Mouse (Mus musculus): ENCODE results near the gene C8b. TPM values are rescaled to one million over a fixed set of nuclear protein-coding genes. Genes with fewer than 3 reads are reported as not detected.

The C8b gene
- polyA plus RNA-seq, 1 experiment from 2014 or later, result not detected

DNA sequence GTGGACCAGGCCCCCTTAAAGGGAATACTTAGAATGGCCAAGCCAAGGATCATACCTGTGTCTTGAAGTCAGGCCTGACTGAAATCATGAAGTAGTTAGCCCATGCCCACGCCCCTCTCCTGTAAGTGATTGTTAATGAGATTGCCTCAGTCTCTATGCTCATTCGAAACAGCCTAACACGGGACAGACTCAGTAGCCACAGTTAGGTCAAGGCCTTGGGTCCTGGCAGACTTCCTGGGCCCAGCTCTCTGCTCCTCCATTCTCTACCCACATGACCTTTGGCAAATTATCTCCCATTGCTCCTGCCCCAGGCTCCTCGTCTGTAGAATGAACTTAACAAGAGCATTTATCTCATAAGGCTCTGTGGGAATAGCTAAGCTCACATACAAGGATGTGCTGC, 52.9 kb downstream of the C8b start:
- no peaks in the 10 kb centered on the region for H3K36me3 ChIP-seq (ENCODE audit: control insufficient read depth, insufficient read depth, low read length)
- no peak overlapping the region for H3K27ac ChIP-seq (ENCODE audit: low read depth)
- no peak for DNase-seq (ENCODE audit: low spot score)
- no peak overlapping the region for H3K4me3 ChIP-seq (ENCODE audit: low read depth, low read length)
- H3K9ac ChIP-seq (ENCODE audit: low read length), result no peak overlapping the region
- WGBS, result 69% methylated on average over 4 of the region's 4 CpGs
- H3K27me3 ChIP-seq (replicated peaks; ENCODE audit: control insufficient read depth, insufficient read depth, low read length), result no peaks in the 10 kb centered on the region
- no peak overlapping the region for H3K4me2 ChIP-seq (ENCODE audit: low read length)
- H3K4me1 ChIP-seq (replicated peaks; ENCODE audit: control insufficient read depth, insufficient read depth, low read length), result no peaks in the 10 kb centered on the region
- H3K9me3 ChIP-seq (ENCODE audit: control insufficient read depth, low read length), result no peaks in the 10 kb centered on the region
- ATAC-seq (replicated peaks; ENCODE audit: low FRiP score, low TSS enrichment, low read depth), result no peak

GRCm38 (mm10) chr4:104819891-104820290, 53.8 kb downstream of the C8b start:
- Histone ChIP-seq H3K4me2 (ENCODE audit: low read length) (no peak overlapping the region), H3K4me1 (replicated peaks; ENCODE audit: control insufficient read depth, insufficient read depth, low read length) (no peaks in the 10 kb centered on the region), H3K9me3 (ENCODE audit: control insufficient read depth, low read length) (no peaks in the 10 kb centered on the region), H3K27ac (ENCODE audit: low read depth) (no peak overlapping the region), H3K36me3 (ENCODE audit: control insufficient read depth, insufficient read depth, low read length) (no peaks in the 10 kb centered on the region), H3K4me3 (ENCODE audit: low read depth, low read length) (no peak overlapping the region), H3K9ac (ENCODE audit: low read length) (no peak overlapping the region), H3K27me3 (replicated peaks; ENCODE audit: control insufficient read depth, insufficient read depth, low read length) (no peaks in the 10 kb centered on the region)
- no peak for ATAC-seq (replicated peaks; ENCODE audit: low FRiP score, low TSS enrichment, low read depth)
- no peak for DNase-seq (ENCODE audit: low spot score)
- WGBS, result 69% methylated on average over 4 of the region's 4 CpGs

DNA sequence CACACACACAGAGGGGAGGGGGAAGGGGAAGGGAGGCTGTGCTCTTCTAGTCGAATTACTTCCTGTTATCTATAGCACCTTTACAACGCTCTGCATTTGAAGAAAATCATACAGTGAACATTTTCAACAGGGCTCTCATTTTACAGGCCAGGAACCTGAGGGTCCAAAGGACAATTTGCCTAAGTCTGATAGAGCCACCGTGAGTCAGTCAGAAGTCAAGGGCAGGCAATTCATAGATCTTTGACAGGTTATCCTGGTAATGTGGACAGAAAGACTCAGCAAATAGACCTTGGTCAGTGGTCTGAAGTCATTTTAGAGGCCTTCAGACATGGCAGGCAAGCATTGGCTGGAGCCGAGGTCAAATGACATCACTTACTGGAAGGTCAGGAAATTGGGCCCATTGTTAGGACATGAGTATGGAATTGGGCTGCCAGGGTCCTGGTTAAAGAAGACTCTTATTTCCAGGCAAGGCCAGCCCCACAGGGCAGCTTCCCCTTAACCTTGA, 57.5 kb downstream of the C8b start:
- no peaks in the 10 kb centered on the region for H3K9me3 ChIP-seq (ENCODE audit: control insufficient read depth, low read length)
- no peak overlapping the region for H3K27ac ChIP-seq (ENCODE audit: low read depth)
- no peaks in the 10 kb centered on the region for H3K4me1 ChIP-seq (replicated peaks; ENCODE audit: control insufficient read depth, insufficient read depth, low read length)
- WGBS, result 57% methylated on average over 4 of the region's 4 CpGs
- no peak overlapping the region for H3K9ac ChIP-seq (ENCODE audit: low read length)
- ATAC-seq (replicated peaks; ENCODE audit: low FRiP score, low TSS enrichment, low read depth) (peak; percentile 59; the same call in 1 of the 2 replicates), DNase-seq (ENCODE audit: low spot score) (no peak)
- no peaks in the 10 kb centered on the region for H3K27me3 ChIP-seq (replicated peaks; ENCODE audit: control insufficient read depth, insufficient read depth, low read length)
- no peaks in the 10 kb centered on the region for H3K36me3 ChIP-seq (ENCODE audit: control insufficient read depth, insufficient read depth, low read length)
- H3K4me2 ChIP-seq (ENCODE audit: low read length), result no peak overlapping the region
- H3K4me3 ChIP-seq (ENCODE audit: low read depth, low read length), result no peak overlapping the region

GRCm38 (mm10) chr4:104824381-104825077, 58.4 kb downstream of the C8b start:
- H3K36me3 ChIP-seq (ENCODE audit: control insufficient read depth, insufficient read depth, low read length), result no peaks in the 10 kb centered on the region
- no peaks in the 10 kb centered on the region for H3K9me3 ChIP-seq (ENCODE audit: control insufficient read depth, low read length)
- no peak overlapping the region for H3K27ac ChIP-seq (ENCODE audit: low read depth)
- H3K4me1 ChIP-seq (replicated peaks; ENCODE audit: control insufficient read depth, insufficient read depth, low read length), result no peaks in the 10 kb centered on the region
- ATAC-seq (replicated peaks; ENCODE audit: low FRiP score, low TSS enrichment, low read depth) (no peak), DNase-seq (ENCODE audit: low spot score) (no peak)
- no peak overlapping the region for H3K4me2 ChIP-seq (ENCODE audit: low read length)
- 63% methylated on average over 7 of the region's 7 CpGs for WGBS
- no peak overlapping the region for H3K9ac ChIP-seq (ENCODE audit: low read length)
- no peak overlapping the region for H3K4me3 ChIP-seq (ENCODE audit: low read depth, low read length)
- H3K27me3 ChIP-seq (replicated peaks; ENCODE audit: control insufficient read depth, insufficient read depth, low read length), result no peaks in the 10 kb centered on the region

DNA sequence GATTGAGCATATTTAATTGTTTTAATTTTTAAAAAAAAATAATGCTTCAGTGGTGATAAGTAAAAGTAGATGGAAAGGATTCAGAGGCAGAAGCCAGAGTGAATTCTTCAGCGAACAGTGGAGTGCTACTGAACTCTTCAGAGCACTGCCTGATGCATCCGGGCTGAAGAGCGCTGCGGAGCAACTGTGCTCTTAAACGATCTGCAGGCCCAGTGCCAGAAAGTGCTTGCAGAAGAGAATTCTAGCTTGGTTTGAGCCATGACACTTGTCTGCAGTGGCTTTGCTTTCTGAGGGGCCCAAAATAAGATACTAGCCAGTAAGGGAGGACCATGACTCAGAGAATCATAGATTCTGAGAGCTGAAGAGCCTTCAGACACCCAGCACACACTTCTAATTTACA, 62.8 kb downstream of the C8b start:
- DNase-seq (ENCODE audit: low spot score) (no peak), ATAC-seq (replicated peaks; ENCODE audit: low FRiP score, low TSS enrichment, low read depth) (no peak)
- 53% methylated on average over 5 of the region's 5 CpGs for WGBS
- Histone ChIP-seq H3K27me3 (replicated peaks; ENCODE audit: control insufficient read depth, insufficient read depth, low read length) (0 out of 2 replicates have a peak, but pooled peaks cover 3% of the 10 kb centered on the region), H3K4me1 (replicated peaks; ENCODE audit: control insufficient read depth, insufficient read depth, low read length) (no peaks in the 10 kb centered on the region), H3K9me3 (ENCODE audit: control insufficient read depth, low read length) (no peaks in the 10 kb centered on the region), H3K9ac (ENCODE audit: low read length) (no peak overlapping the region), H3K27ac (ENCODE audit: low read depth) (no peak overlapping the region), H3K4me2 (ENCODE audit: low read length) (no peak overlapping the region), H3K4me3 (ENCODE audit: low read depth, low read length) (no peak overlapping the region), H3K36me3 (ENCODE audit: control insufficient read depth, insufficient read depth, low read length) (no peaks in the 10 kb centered on the region)

DNA sequence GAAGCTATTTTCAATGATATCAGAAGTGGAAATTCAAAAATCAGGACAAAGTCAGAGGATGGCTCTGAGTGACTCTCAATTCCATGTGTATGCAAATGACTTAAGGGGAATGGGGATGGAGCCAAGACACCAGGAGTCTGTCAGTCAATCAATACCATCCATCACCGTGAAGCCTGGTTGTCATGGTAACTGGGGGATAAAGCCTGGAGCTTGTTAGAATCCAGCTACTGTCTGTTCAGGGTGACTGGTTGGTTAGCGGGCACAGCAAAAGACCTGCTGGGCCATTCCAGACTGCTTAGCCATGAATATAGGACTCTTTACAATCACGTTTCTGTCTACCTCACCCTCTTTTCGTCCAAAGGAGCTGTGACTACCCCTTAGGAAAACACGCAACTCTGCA, 69.0 kb downstream of the C8b start:
- DNase-seq (ENCODE audit: low spot score) (no peak), ATAC-seq (replicated peaks; ENCODE audit: low FRiP score, low TSS enrichment, low read depth) (no peak)
- no peaks in the 10 kb centered on the region for H3K36me3 ChIP-seq (ENCODE audit: control insufficient read depth, insufficient read depth, low read length)
- H3K4me2 ChIP-seq (ENCODE audit: low read length), result no peak overlapping the region
- H3K27ac ChIP-seq (ENCODE audit: low read depth), result no peak overlapping the region
- no peaks in the 10 kb centered on the region for H3K4me1 ChIP-seq (replicated peaks; ENCODE audit: control insufficient read depth, insufficient read depth, low read length)
- no peak overlapping the region for H3K4me3 ChIP-seq (ENCODE audit: low read depth, low read length)
- H3K9me3 ChIP-seq (ENCODE audit: control insufficient read depth, low read length), result no peaks in the 10 kb centered on the region
- WGBS, result 59% methylated on average over 5 of the region's 5 CpGs
- no peaks in the 10 kb centered on the region for H3K27me3 ChIP-seq (replicated peaks; ENCODE audit: control insufficient read depth, insufficient read depth, low read length)
- no peak overlapping the region for H3K9ac ChIP-seq (ENCODE audit: low read length)

GRCm38 (mm10) chr4:104838342-104838741, 72.2 kb downstream of the C8b start:
- Histone ChIP-seq H3K36me3 (ENCODE audit: control insufficient read depth, insufficient read depth, low read length) (no peaks in the 10 kb centered on the region), H3K27ac (ENCODE audit: low read depth) (no peak overlapping the region), H3K4me3 (ENCODE audit: low read depth, low read length) (no peak overlapping the region), H3K9me3 (ENCODE audit: control insufficient read depth, low read length) (no peaks in the 10 kb centered on the region), H3K27me3 (replicated peaks; ENCODE audit: control insufficient read depth, insufficient read depth, low read length) (no peaks in the 10 kb centered on the region), H3K4me1 (replicated peaks; ENCODE audit: control insufficient read depth, insufficient read depth, low read length) (no peaks in the 10 kb centered on the region), H3K9ac (ENCODE audit: low read length) (no peak overlapping the region), H3K4me2 (ENCODE audit: low read length) (no peak overlapping the region)
- WGBS, result 84% methylated on average over 2 of the region's 2 CpGs
- DNase-seq (ENCODE audit: low spot score) (no peak), ATAC-seq (replicated peaks; ENCODE audit: low FRiP score, low TSS enrichment, low read depth) (no peak)

DNA sequence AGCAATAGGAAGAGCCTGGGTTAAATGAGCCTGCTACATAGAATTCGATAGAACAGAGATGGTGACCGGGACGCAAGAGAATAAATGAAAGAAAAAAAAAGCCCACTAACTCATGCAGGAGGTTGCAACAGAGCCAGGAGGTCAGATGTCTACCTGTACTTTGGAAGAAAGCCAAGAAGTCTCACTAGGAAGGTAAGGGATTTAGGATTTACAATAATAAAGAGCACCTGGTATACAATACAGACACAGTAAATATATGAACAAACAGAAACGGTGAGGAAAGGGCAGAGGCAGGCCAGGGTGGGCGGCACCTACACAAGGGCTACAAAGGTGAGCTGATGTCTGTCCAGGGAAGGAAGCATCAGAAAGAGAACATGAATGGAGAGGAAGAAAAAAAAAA, 76.1 kb downstream of the C8b start:
- DNase-seq (ENCODE audit: low spot score), result no peak
- Histone ChIP-seq H3K27ac (ENCODE audit: low read depth) (no peak overlapping the region), H3K36me3 (ENCODE audit: control insufficient read depth, insufficient read depth, low read length) (no peaks in the 10 kb centered on the region), H3K9ac (ENCODE audit: low read length) (no peak overlapping the region), H3K4me2 (ENCODE audit: low read length) (no peak overlapping the region), H3K27me3 (replicated peaks; ENCODE audit: control insufficient read depth, insufficient read depth, low read length) (no peaks in the 10 kb centered on the region), H3K9me3 (ENCODE audit: control insufficient read depth, low read length) (no peaks in the 10 kb centered on the region), H3K4me3 (ENCODE audit: low read depth, low read length) (no peak overlapping the region), H3K4me1 (replicated peaks; ENCODE audit: control insufficient read depth, insufficient read depth, low read length) (no peaks in the 10 kb centered on the region)
- no peak for ATAC-seq (replicated peaks; ENCODE audit: low FRiP score, low TSS enrichment, low read depth)
- WGBS, result 89% methylated on average over 5 of the region's 5 CpGs

DNA sequence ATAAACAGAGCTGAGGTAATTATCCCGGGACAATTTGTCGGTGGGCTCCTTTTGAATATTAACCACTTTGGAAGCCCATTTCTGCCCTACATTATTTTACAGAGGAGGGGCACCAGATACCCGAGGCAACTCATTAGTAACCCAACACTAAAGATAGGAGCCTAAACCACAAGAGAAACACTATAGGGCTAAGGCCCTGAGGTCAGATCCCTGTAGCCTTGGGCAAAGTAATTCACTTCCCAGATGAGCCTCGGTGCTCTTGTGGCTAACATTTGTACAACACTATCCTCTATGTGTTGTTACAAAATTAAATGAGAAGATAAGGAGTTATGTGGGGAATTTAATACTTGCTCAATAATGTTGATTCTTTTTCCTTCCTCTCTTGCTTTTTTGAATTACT, 77.4 kb downstream of the C8b start:
- no peaks in the 10 kb centered on the region for H3K27me3 ChIP-seq (replicated peaks; ENCODE audit: control insufficient read depth, insufficient read depth, low read length)
- H3K9me3 ChIP-seq (ENCODE audit: control insufficient read depth, low read length), result no peaks in the 10 kb centered on the region
- ATAC-seq (replicated peaks; ENCODE audit: low FRiP score, low TSS enrichment, low read depth) (no peak), DNase-seq (ENCODE audit: low spot score) (no peak)
- no peak overlapping the region for H3K4me2 ChIP-seq (ENCODE audit: low read length)
- no peak overlapping the region for H3K27ac ChIP-seq (ENCODE audit: low read depth)
- no peaks in the 10 kb centered on the region for H3K36me3 ChIP-seq (ENCODE audit: control insufficient read depth, insufficient read depth, low read length)
- no peak overlapping the region for H3K4me3 ChIP-seq (ENCODE audit: low read depth, low read length)
- no peaks in the 10 kb centered on the region for H3K4me1 ChIP-seq (replicated peaks; ENCODE audit: control insufficient read depth, insufficient read depth, low read length)
- WGBS, result 60% methylated on average over 4 of the region's 4 CpGs
- H3K9ac ChIP-seq (ENCODE audit: low read length), result no peak overlapping the region

Data from intestine, embryonic 14.5 days (tissue).